Mouse (Mus musculus) brain, embryonic 14.5 days (tissue): ENCODE data around the gene Slbp.

Experiments
- CTCF ChIP-seq: fragments of 200-500 bp; IDR thresholded peaks from 2 replicates; pipeline ENCODE4 v1.5.1; 2012; ENCODE audit warnings: inconsistent platforms, mild to moderate bottlenecking, moderate library complexity, borderline replicate concordance; ENCODE audit not compliant: insufficient read depth, insufficient read length; ENCODE audit errors: extremely low read depth
- POLR2A ChIP-seq: fragments of 200-500 bp; IDR thresholded peaks from 2 replicates; pipeline ENCODE4 v1.6.1; 2012; ENCODE audit warnings: mild to moderate bottlenecking, inconsistent platforms, borderline replicate concordance; ENCODE audit not compliant: poor library complexity, insufficient read depth, insufficient read length, severe bottlenecking; ENCODE audit errors: extremely low read depth

DNA sequence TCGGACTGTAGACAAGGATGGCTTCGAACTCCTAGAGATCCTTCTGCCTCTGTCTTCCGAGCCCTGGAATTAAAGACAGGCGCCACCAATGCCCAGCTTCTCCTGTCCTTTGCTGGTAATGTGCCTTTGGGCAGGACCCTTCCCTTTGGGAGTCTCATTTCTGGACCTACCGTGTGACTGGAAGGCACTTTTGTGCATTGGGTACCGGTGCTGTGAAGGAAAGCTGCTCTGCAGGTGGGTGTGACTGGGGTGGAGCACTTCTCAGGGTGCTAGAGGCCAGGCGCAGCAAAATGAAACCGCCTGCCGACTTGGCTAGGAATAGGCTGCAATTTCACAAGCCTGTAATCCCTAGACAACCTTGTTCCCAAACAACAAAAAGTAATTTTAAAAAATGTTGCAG, 22.3 kb downstream of the Slbp start:
- TF ChIP-seq CTCF (no peak), POLR2A (no peak)
